Mouse (Mus musculus): ENCODE measurements around the gene Vmn2r63. TPM values are rescaled to one million over a fixed set of nuclear protein-coding genes. Genes with fewer than 3 reads are reported as not detected.
"Not testable (repeated sequence)": the region's sequence is repeated elsewhere in the genome, so short reads cannot be mapped to it uniquely, and the experiment has no call there.

Gene Vmn2r63
- polyA plus RNA-seq (2021) = 0.01 TPM

DNA sequence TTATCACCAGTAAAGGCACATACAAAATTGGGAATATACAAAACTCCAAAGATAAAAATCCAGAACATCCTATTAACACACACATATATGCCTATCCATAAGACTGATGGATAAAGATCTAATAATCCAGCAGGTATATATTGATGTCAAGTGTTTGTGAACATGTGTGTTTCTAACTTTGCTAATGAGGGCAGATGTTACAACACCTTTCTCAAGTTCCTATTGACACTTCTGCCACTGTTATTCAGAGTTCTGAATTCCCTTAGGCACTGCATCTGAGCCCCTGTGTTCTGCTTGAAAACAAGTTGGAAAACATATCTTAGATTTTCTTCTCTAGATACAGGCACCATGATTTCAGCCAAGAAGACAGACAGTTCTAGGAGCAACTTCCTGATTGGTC, at the start of gene Vmn2r63:
Vmn2r63 (minus strand) TSS at position 101 of the 400 bp plus-strand sequence.
- POLR2A ChIA-PET; in situ Hi-C loops (cut with MboI; ENCODE audit: low pct_unique_long_range_greater_than_20kb); H3K27me3 ChIP-seq; DNase-seq (ENCODE audit: low read depth, low spot score); CTCF ChIA-PET; ATAC-seq: not testable (repeated sequence)

DNA sequence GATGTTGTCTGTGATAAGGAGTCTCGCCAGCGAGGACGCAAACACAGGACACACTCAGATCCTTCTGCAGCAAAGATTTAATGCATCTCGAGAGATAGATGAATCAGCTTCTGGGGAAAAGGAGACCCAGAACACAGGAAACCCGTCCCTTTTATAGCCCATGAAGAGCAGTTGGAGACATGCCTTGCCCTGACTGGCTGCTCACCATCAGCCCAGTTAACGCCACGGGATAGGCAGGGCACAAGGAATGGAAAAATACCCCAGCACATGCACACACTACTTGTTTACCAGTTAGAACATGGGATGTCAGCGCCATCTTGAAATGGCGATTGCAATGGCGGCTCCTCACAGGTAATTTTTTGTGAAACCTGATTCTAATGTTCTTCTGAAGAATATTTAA, 47.1 kb upstream of the Vmn2r63 start:
- ChIA-PET CTCF (no interaction called here), POLR2A (no interaction called here)
- no peak for DNase-seq (ENCODE audit: low read depth, low spot score)
- in situ Hi-C loops (cut with MboI; ENCODE audit: low pct_unique_long_range_greater_than_20kb) = no loop called here
- H3K27me3 ChIP-seq = no peaks in the 10 kb centered on the region
- TF ChIP-seq CTCF (IDR thresholded peaks at IDR 0.05) = no peak
- ATAC-seq = no peak

DNA sequence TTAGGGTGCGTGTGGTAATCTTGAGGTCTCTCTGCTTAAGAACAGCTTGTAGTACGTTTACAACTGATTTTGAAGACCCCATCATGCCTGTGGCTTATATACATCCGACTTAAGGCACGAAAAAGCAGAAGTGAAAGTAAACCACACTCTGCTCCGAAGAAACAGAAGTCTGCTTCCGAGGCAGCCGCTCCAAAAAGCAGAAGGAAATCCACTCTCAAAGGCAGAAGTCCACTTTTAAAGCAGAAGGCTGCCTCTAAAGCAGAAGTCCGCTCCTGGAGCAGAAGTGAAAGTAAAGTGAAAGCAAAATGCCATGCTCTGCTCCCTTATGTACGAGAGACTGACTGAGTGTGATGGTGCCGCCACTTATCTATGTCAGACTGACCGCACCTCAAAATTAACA, 46.5 kb upstream of the Vmn2r63 start:
- no peak for DNase-seq (ENCODE audit: low read depth, low spot score)
- ChIA-PET CTCF (no interaction called here), POLR2A (no interaction called here)
- ATAC-seq = no peak
- no peak for TF ChIP-seq CTCF (IDR thresholded peaks at IDR 0.05)
- H3K27me3 ChIP-seq = no peaks in the 10 kb centered on the region
- in situ Hi-C loops (cut with MboI; ENCODE audit: low pct_unique_long_range_greater_than_20kb) = no loop called here

DNA sequence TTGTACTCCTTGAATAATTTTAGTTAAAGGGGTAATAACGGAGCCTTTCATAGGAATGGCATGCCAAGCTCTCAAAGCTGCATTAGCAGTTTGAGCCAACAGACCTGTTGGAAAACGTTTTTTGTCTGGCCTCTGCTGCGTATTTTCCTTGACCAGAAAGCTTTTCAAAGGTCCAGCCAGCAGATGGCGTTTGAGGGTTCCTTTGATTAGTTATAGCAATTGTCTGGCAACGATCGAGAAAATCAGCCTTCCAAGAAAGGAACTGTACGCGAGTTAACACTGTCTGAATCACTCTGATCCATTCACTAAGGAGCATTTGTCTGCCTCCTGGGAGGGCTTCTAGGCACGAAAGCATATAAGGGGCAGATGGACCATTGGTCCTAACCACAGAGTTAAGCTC, 31.6 kb upstream of the Vmn2r63 start:
- no peak for ATAC-seq
- POLR2A ChIA-PET = no interaction called here
- DNase-seq (ENCODE audit: low read depth, low spot score) = no peak
- no peaks in the 10 kb centered on the region for H3K27me3 ChIP-seq
- TF ChIP-seq CTCF (IDR thresholded peaks at IDR 0.05) = no peak
- in situ Hi-C loops (cut with MboI; ENCODE audit: low pct_unique_long_range_greater_than_20kb) = no loop called here
- CTCF ChIA-PET = no interaction called here

DNA sequence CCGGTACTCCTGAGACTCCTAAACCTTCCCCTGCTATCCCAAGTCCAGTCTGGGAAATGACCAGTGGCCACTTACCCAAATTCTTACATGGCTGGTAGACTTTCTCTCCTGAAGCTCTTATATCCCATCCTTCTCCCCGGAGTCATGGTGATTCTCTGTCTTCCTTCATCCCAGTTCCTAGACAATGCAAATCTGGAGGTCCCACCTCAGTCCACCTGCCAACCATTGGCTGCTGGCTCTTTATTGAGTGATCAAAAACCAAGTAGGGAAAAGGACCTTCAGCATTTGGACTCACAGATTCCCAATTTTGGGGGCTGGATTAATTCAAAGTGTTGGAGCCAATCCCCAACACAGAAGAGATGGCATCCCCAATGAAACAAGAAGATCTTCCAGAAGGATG, 35.6 kb downstream of the Vmn2r63 start:
- in situ Hi-C loops (cut with MboI; ENCODE audit: low pct_unique_long_range_greater_than_20kb); ATAC-seq; H3K27me3 ChIP-seq: not testable (repeated sequence)

DNA sequence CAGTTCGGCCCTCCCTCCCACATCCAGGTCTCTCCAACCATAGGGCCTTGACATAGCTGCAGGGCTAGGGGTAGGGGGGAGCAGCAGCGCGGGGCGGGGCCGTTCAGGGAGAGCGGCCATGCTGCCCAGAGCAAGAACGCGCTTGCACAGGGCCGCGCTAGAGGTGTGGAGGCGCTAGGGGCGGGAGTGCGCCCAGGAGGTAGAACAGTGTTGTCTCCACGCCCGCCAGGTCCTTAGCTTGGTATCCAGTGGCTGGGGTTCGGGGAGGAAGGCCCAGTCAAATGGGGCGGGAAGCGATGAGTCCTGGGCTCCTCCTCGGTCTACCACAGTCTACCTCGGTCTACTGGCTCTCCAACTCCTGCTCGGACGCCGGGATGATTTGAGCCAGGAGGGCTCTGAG, 55.5 kb downstream of the Vmn2r63 start:
- no peak for ATAC-seq
- in situ Hi-C loops (cut with MboI; ENCODE audit: low pct_unique_long_range_greater_than_20kb) = no loop called here
- no peaks in the 10 kb centered on the region for H3K27me3 ChIP-seq
- CTCF ChIA-PET = no interaction called here
- DNase-seq (ENCODE audit: low read depth, low spot score) = no peak
- no peak for TF ChIP-seq CTCF (IDR thresholded peaks at IDR 0.05)
- POLR2A ChIA-PET = no interaction called here

More for the DNA sequence above, 35.6 kb downstream of the Vmn2r63 start:
- POLR2A ChIA-PET; DNase-seq (ENCODE audit: low read depth, low spot score); CTCF ChIA-PET: not testable (repeated sequence)

DNA sequence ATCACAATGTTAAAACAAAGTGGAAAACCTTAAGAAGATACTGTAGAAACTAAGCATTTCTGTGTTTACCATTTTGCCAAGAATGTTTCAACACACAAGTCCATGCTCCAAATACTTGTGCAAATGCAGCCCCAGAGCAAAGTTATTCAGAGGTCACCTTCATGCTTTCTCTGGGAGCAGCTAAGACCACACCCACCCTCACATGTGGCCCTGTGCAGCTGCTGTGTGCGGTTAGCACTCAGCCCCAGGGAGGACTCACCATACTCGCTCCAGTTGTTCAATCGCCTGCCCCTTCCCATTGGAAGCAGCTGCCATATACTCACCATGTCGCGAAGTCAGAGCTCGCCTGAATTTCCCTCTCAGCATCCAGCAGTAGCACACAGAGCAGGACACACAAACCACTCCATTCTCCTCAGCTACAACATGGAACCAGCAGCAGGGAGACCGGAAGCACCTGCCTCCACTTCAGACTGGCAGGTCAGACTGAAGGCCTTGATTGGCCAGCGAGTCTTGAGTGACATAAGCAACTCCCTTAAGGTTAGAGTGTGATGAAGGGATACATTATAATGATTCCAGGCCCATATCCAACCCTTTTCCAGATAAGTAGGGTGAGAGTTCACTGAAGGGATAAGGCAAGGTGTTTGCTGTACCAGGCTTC, 66.7 kb downstream of the Vmn2r63 start, which contains the start of gene Gm2381:
Gm2381 (minus strand) TSS at position 434 of the 658 bp plus-strand sequence.
- DNase-seq (ENCODE audit: low read depth, low spot score); H3K27me3 ChIP-seq; POLR2A ChIA-PET; ATAC-seq; CTCF ChIA-PET; in situ Hi-C loops (cut with MboI; ENCODE audit: low pct_unique_long_range_greater_than_20kb): not testable (repeated sequence)

Other genes with a start within 250 kb of the Vmn2r63 start
- 2.7 TPM for gene Zfp975, start 241.1 kb downstream of the Vmn2r63 start, polyA plus RNA-seq (2021)
- not detected for gene Gm17067, start 206.8 kb downstream of the Vmn2r63 start, polyA plus RNA-seq (2021)
- gene Vmn2r62, start 140.3 kb downstream of the Vmn2r63 start, polyA plus RNA-seq (2021) = 0.05 TPM
- gene Gm2381, start 66.6 kb downstream of the Vmn2r63 start, polyA plus RNA-seq (2021) = 0.08 TPM
- not detected for gene Gm9268, start 84.9 kb upstream of the Vmn2r63 start, polyA plus RNA-seq (2021)
- not detected for gene Zfp936, start 180.4 kb upstream of the Vmn2r63 start, polyA plus RNA-seq (2021)